Mouse (Mus musculus): Measurements from ENCODE around the gene Vps45.

DNA sequence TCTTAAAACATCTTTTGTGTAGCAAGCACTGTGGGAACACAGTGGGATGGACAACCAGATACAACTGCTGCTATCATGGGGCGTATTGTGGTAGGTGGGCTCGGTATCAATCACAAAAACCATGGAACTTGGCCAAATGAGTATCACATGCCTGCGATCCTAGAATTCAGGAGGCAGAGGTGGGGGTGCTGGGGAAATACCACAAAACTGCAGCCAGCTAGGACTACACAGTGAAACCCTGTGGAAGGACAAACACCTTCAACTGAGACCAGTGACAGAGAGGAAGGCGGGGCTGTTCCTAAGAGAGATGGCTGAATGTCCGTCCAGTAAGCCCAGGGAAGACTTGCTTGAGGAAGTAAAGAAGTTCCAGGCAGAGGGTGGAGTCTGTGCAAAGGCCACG lies 3.0 kb downstream of the Vps45 start:
- TF ChIP-seq CTCF (conservative IDR thresholded peaks at IDR 0.05; ENCODE audit: low read length) (no peak), POU5F1 (IDR thresholded peaks at IDR 0.05; ENCODE audit: borderline replicate concordance, low read length) (no peak)

Data from E14TG2a.4 (cell line).